Mouse (Mus musculus) CH12.LX (cell line): ENCODE measurements at regions not wholly inside any gene's neighbourhood (a gene's known extent, or its start where the extent isn't known, plus 50 kb on each side); places are given as distances from the start of the nearest gene placed in this dataset.

Source experiments
- DNase-seq: peaks from one replicate; pipeline ENCODE4 v3.0.0-alpha.2; 2013; ENCODE audit errors: extremely low read depth
- H3K27ac ChIP-seq: 2 replicates; pipeline ENCODE4 v1.5.1; 2012; ENCODE audit warnings: low read depth, mild to moderate bottlenecking, control low read depth, moderate library complexity; ENCODE audit not compliant: insufficient read depth
- H3K27me3 ChIP-seq: replicated peaks from 2 replicates; pipeline ENCODE3; 2012; ENCODE audit warnings: inconsistent platforms
- H3K36me3 ChIP-seq, 2 experiments: replicated peaks in 1 of 2; 2 replicates each; pipeline versions ENCODE3 to v1.6.1; 2012; ENCODE audit warnings: inconsistent platforms in 1 of 2, low read length in 1 of 2, mild to moderate bottlenecking in 1 of 2, mixed read lengths in 1 of 2, moderate library complexity in 1 of 2; ENCODE audit not compliant: control insufficient read depth in 1 of 2, insufficient read depth in 1 of 2
- H3K4me1 ChIP-seq, 2 experiments: 2 replicates each; pipeline ENCODE4 v1.6.1; 2012; ENCODE audit warnings: inconsistent platforms in 1 of 2, moderate library complexity in 1 of 2; ENCODE audit not compliant: insufficient read depth in 2 of 2, control insufficient read depth in 1 of 2
- H3K4me2 ChIP-seq: 2 replicates; pipeline ENCODE4 v1.6.1; 2012; ENCODE audit warnings: low read depth, mild to moderate bottlenecking, control low read depth; ENCODE audit not compliant: poor library complexity, insufficient read depth, severe bottlenecking
- H3K4me3 ChIP-seq, 3 experiments: fragments of 150-350 bp in 1 of 3; sonication (generic) in 1 of 3; replicated peaks in 1 of 3; 2 replicates each; pipeline versions ENCODE3 to v1.5.1; 2011 to 2012; ENCODE audit warnings: low read depth in 2 of 3, low read length in 2 of 3, mild to moderate bottlenecking in 2 of 3, moderate library complexity in 2 of 3, control low read depth in 1 of 3, improper control_type of control experiment in 1 of 3, inconsistent platforms in 1 of 3, mixed read lengths in 1 of 3; ENCODE audit not compliant: poor library complexity in 1 of 3
- H3K79me2 ChIP-seq: replicated peaks from 2 replicates; pipeline ENCODE4 v1.6.1; 2012; ENCODE audit warnings: mild to moderate bottlenecking, moderate library complexity; ENCODE audit not compliant: control insufficient read depth, poor library complexity, insufficient read depth, severe bottlenecking; ENCODE audit errors: extremely low read depth
- H3K9ac ChIP-seq: 2 replicates; pipeline ENCODE4 v1.6.1; 2012; ENCODE audit warnings: low read depth, mild to moderate bottlenecking, control low read depth, moderate library complexity; ENCODE audit not compliant: insufficient read depth
- H3K9me3 ChIP-seq: replicated peaks from 2 replicates; pipeline ENCODE3; 2012; ENCODE audit warnings: low read length, inconsistent platforms, mixed read lengths
- BHLHE40 ChIP-seq: IDR thresholded peaks from 2 replicates; pipeline ENCODE4 v1.6.1; 2011; ENCODE audit warnings: mild to moderate bottlenecking, low read depth, low read length, improper control_type of control experiment
- CHD1 ChIP-seq: IDR thresholded peaks from 2 replicates; pipeline ENCODE4 v1.6.1; 2012; ENCODE audit warnings: low read depth, low read length, improper control_type of control experiment, inconsistent platforms
- CTCF ChIP-seq, 2 experiments: IDR thresholded peaks in 1 of 2; conservative IDR thresholded peaks in 1 of 2; 2 replicates each; pipeline ENCODE4 v1.5.1; 2011 to 2012; ENCODE audit warnings: low read depth in 2 of 2, low read length in 2 of 2, improper control_type of control experiment in 1 of 2, inconsistent platforms in 1 of 2, mild to moderate bottlenecking in 1 of 2, moderate library complexity in 1 of 2
- E2F4 ChIP-seq: IDR thresholded peaks from 2 replicates; pipeline ENCODE4 v1.6.1; 2011; ENCODE audit warnings: low read depth, low read length, improper control_type of control experiment; ENCODE audit not compliant: insufficient replicate concordance
- ELF1 ChIP-seq: IDR thresholded peaks from 2 replicates; pipeline ENCODE4 v1.6.1; 2014; ENCODE audit warnings: low read depth, mild to moderate bottlenecking, inconsistent platforms, low read length, improper control_type of control experiment
- HCFC1 ChIP-seq: IDR thresholded peaks from 2 replicates; pipeline ENCODE4 v1.6.1; 2012; ENCODE audit warnings: low read depth, mild to moderate bottlenecking, inconsistent platforms, low read length, improper control_type of control experiment
- IRF4 ChIP-seq: IDR thresholded peaks from 2 replicates; pipeline ENCODE4 v1.6.1; 2014; ENCODE audit warnings: low read depth, mild to moderate bottlenecking, inconsistent platforms, low read length, improper control_type of control experiment
- KAT2A ChIP-seq: IDR thresholded peaks from 2 replicates; pipeline ENCODE4 v1.6.1; 2012; ENCODE audit warnings: low read length, improper control_type of control experiment, inconsistent platforms; ENCODE audit not compliant: insufficient replicate concordance
- MAX ChIP-seq: IDR thresholded peaks from 2 replicates; pipeline ENCODE4 v1.6.1; 2011; ENCODE audit warnings: low read length, improper control_type of control experiment
- MAZ ChIP-seq: IDR thresholded peaks from 2 replicates; pipeline ENCODE4 v1.6.1; 2012; ENCODE audit warnings: low read depth, mild to moderate bottlenecking, inconsistent platforms, low read length, improper control_type of control experiment, moderate library complexity
- MYC ChIP-seq: IDR thresholded peaks from 2 replicates; pipeline ENCODE4 v1.6.1; 2011; ENCODE audit warnings: low read depth, mild to moderate bottlenecking, improper control_type of control experiment, low read length
- NELFE ChIP-seq: IDR thresholded peaks from 2 replicates; pipeline ENCODE4 v1.6.1; 2011; ENCODE audit warnings: low read depth, low read length, improper control_type of control experiment
- POLR2A ChIP-seq: IDR thresholded peaks from 2 replicates; pipeline ENCODE4 v1.6.1; 2011; ENCODE audit warnings: low read depth, mild to moderate bottlenecking, improper control_type of control experiment, low read length
- RCOR1 ChIP-seq: conservative IDR thresholded peaks from 2 replicates; pipeline ENCODE4 v1.6.1; 2012; ENCODE audit warnings: low read depth, mild to moderate bottlenecking, inconsistent platforms, low read length, improper control_type of control experiment
- SMC3 ChIP-seq: IDR thresholded peaks from 2 replicates; pipeline ENCODE4 v1.6.1; 2011; ENCODE audit warnings: low read depth, low read length, improper control_type of control experiment
- TCF12 ChIP-seq: IDR thresholded peaks from 2 replicates; pipeline ENCODE4 v1.6.1; 2014; ENCODE audit warnings: low read depth, mild to moderate bottlenecking, inconsistent platforms, low read length, improper control_type of control experiment
- UBTF ChIP-seq: IDR thresholded peaks from 2 replicates; pipeline ENCODE4 v1.6.1; 2012; ENCODE audit warnings: low read depth, mild to moderate bottlenecking, inconsistent platforms, low read length, improper control_type of control experiment, moderate library complexity
- ZC3H11A ChIP-seq: IDR thresholded peaks from 2 replicates; pipeline ENCODE4 v1.6.1; 2012; ENCODE audit warnings: low read depth, mild to moderate bottlenecking, inconsistent platforms, low read length, improper control_type of control experiment
- ZKSCAN1 ChIP-seq: IDR thresholded peaks from 2 replicates; pipeline ENCODE4 v1.6.1; 2012; ENCODE audit warnings: low read depth, inconsistent platforms, low read length, improper control_type of control experiment, borderline replicate concordance
- ZNF384 ChIP-seq: IDR thresholded peaks from 2 replicates; pipeline ENCODE4 v1.6.1; 2012; ENCODE audit warnings: low read depth, low read length, improper control_type of control experiment, inconsistent platforms
- dilution Hi-C: fragments of 300-500 bp; cut with MboI; formaldehyde crosslinking; loops from 2 replicates; pipeline ENCODE4 v1.14.3; 2020; ENCODE audit warnings: low sequenced_read_pairs; ENCODE audit not compliant: extremely low pct_unique_long_range_greater_than_20kb, extremely low pct_ligation_motif_present
- in situ Hi-C: fragments of 300-500 bp; cut with MboI; formaldehyde crosslinking; loops from 3 replicates; pipeline ENCODE4 v1.14.3; 2019; ENCODE audit warnings: low sequenced_read_pairs, low pct_ligation_motif_present, low pct_unique_long_range_greater_than_20kb, mixed read lengths

DNA sequence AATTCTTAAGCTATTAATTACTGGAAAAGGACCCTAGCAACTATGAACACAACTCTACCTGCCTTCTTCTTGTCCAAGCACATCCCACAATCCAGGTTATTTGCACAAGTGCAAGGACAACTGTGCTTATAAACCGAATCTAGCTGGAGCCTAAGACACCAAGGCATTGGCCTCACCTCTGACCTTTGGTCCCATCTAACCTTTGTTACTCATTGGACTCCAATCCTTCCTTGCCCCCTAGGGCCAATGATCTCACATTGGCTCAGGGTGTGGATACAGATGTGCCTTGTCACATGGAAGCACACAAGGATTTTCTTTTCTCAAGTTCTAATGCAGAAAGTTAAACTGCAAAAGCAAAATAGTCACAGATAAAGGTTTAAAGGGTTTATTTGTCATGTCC is 444.6 kb upstream of the Ubash3b start:
- no peaks in the 10 kb centered on the region for H3K27me3 ChIP-seq
- no peak overlapping the region for H3K4me2 ChIP-seq
- no peak for DNase-seq
- in situ Hi-C loops (no loop called here), dilution Hi-C loops (no loop called here)
- no peaks in the 10 kb centered on the region for H3K9me3 ChIP-seq
- H3K36me3 ChIP-seq = no peaks in the 10 kb centered on the region
- H3K4me1 ChIP-seq = peaks cover 0 to 10% of the 10 kb centered on the region in 2 experiments; a peak in 2 of 4 replicates
- no peak overlapping the region for H3K9ac ChIP-seq
- H3K4me3 ChIP-seq = no peak overlapping the region
- no peak overlapping the region for H3K27ac ChIP-seq
- no peaks in the 10 kb centered on the region for H3K79me2 ChIP-seq
- no peak for TF ChIP-seq MAZ
- TF ChIP-seq RCOR1 = no peak
- TF ChIP-seq POLR2A = no peak

DNA sequence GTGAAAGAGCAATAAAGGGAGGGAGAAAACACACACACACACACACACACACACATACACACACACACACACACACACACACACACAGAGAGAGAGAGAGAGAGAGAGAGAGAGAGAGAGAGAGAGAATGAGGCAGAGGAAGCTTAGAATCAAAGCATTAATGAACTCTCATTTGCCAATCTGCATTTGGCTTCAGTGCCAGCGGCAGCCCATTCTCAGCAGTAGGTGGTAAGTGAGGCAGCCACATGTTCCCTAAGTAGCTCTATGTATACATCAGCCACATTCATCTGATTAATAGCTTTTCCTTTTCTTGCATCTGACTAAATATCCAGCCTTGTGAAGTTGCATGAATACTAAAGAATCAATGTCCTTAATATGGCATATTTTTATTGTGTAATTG is 443.4 kb upstream of the Ubash3b start:
- Histone ChIP-seq H3K9ac (no peak overlapping the region), H3K27ac (no peak overlapping the region), H3K4me2 (no peak overlapping the region), H3K36me3 (no peaks in the 10 kb centered on the region), H3K27me3 (no peaks in the 10 kb centered on the region), H3K4me3 (no peak overlapping the region), H3K79me2 (no peaks in the 10 kb centered on the region), H3K4me1 (peaks cover 0 to 10% of the 10 kb centered on the region in 2 experiments; a peak in 2 of 4 replicates), H3K9me3 (no peaks in the 10 kb centered on the region)
- TF ChIP-seq BHLHE40 (no peak), ZKSCAN1 (no peak)
- no peak for DNase-seq
- in situ Hi-C loops = no loop called here
- dilution Hi-C loops = no loop called here

DNA sequence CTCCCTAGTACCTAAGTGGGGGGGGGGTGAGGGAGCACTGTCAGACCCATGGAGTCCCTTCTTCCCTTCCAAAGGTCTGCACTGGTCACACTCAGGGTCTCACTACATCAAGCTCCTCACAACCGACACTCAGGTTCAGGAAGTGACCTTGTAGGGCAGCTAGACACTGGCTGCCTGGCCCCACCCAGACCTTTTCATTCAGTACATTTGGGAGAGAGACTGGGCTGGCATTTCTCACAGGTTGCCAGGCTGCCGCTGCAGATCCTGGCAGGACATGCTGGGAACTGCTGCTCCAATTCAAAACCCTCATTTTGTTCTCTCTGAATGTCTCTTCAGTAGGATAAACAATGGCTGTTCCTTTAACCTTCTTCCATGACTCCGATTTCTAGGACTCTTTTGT is 439.3 kb upstream of the Ubash3b start:
- no peak overlapping the region for H3K9ac ChIP-seq
- no peak overlapping the region for H3K4me3 ChIP-seq
- H3K9me3 ChIP-seq = no peaks in the 10 kb centered on the region
- H3K4me1 ChIP-seq = peaks cover 0 to 4% of the 10 kb centered on the region in 2 experiments; a peak in 2 of 4 replicates
- no peaks in the 10 kb centered on the region for H3K79me2 ChIP-seq
- H3K36me3 ChIP-seq = no peaks in the 10 kb centered on the region
- H3K4me2 ChIP-seq = no peak overlapping the region
- dilution Hi-C loops (no loop called here), in situ Hi-C loops (no loop called here)
- DNase-seq = no peak
- no peak for TF ChIP-seq UBTF
- no peak for TF ChIP-seq CHD1
- no peak for TF ChIP-seq POLR2A
- TF ChIP-seq HCFC1 = no peak
- TF ChIP-seq MAX = no peak
- no peak for TF ChIP-seq NELFE
- no peak for TF ChIP-seq KAT2A
- no peak for TF ChIP-seq E2F4
- TF ChIP-seq CTCF (conservative IDR thresholded peaks at IDR 0.05 in 1 of 2, IDR thresholded peaks at IDR 0.05 in 1 of 2; ENCODE audit: low read depth in 2 of 2, low read length in 2 of 2) = no peak
- no peak for TF ChIP-seq ZC3H11A
- no peak for TF ChIP-seq ZNF384
- no peak for TF ChIP-seq MYC
- TF ChIP-seq SMC3 = no peak
- no peak for TF ChIP-seq IRF4
- no peak for TF ChIP-seq ELF1
- TF ChIP-seq MAZ = no peak
- no peak for TF ChIP-seq ZKSCAN1
- no peak for TF ChIP-seq TCF12
- no peak overlapping the region for H3K27ac ChIP-seq
- no peaks in the 10 kb centered on the region for H3K27me3 ChIP-seq
